Mouse (Mus musculus): ENCODE measurements around the gene Slc35e1. TPM values are rescaled to one million over a fixed set of nuclear protein-coding genes. Genes with fewer than 3 reads are reported as not detected.

Gene Slc35e1
- polyA plus RNA-seq (2012; rRNA removed), result 64.1 and 108 TPM in 2 replicates

DNA sequence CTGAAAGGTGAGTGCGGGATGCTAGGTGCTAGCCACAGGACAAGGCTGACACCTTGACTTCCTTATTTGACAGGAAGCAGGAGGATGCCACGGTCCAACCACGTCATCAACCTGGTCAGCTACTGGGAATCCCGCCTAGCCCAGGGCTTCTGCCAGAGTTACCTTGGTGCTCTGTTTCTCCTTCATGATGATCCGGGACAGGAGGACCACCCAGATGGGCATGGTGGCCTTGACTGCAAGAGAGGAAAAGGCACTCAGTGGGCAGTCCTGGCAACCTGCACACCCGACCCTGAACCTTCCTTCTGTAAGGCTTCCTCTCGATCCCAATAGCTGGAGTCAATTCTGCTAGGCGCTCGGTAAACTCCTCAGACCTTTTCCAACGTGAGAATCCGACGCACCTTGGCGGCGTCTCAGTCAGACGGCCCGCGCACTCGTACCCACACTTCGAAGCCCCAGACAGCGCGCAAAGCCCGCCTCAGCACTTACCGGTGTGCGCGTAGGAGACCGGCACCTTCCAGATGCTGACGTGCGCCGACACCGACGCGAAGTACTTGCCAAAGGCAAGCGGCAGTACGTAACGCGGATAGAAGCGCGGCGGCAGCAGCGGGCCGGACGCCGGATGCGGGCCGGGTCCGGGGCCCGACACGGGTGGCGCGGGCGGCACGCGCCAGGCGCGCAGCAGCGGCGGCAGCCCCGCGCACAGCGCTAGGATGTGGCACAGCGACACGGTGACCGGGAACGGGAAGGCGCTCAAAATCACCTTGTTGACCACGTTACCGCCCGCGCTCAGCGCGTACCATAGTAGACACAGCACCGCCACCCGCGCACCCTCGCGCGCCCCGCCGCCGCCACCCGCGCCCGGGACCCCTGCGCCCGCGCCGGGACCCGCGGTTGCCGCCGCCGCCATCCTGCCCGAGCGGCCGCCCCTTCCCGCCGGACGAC is at the start of gene Slc35e1:
Gene Slc35e1 (minus strand): TSS at position 935 of the 942 bp plus-strand sequence.
- under 1% methylated on average over 94 of the region's 98 CpGs for WGBS
- DNase-seq (ENCODE audit: low read depth, low spot score), result no peak

DNA sequence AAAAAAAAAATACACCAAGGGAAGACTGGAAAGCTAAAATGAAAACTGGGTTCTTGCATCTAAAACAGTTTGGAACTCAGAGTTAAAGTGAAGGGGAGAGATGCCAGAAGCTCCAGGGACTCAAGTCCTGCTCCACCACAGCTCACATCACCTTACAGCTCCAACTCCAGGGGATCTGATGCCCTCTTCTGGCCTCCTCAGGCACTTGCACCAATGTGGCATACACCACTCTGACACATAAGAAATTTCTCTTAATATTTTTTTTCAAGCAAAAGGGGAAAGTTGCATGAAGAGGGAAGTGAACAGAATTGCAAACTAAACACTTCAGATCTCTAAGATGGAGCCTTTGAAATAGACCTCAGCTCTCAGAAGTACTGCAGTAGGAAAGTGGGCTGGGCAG is 46.8 kb upstream of the Slc35e1 start:
- DNase-seq (ENCODE audit: low read depth, low spot score), result no peak

DNA sequence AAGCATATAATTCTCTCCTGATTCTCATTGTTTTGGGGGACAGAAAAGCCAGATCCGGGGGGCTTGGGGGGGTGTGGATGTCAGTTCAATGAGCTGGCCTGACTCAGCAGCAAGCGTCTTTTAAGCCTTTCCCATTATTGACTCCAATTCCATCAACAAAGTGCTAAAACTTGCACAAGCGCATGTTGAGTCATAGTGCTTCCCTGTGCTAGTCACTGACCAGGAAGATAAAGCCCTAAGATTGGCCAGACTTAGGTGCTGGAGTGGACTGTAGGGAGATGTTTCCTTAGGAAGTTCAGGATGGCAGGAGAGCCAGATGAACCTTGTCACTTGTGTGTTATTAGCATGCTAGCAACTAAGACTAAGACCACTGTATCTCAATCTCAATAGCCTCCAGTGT is 42.5 kb upstream of the Slc35e1 start:
- WGBS, result 91% methylated on average over 3 of the region's 3 CpGs
- DNase-seq (ENCODE audit: low read depth, low spot score), result no peak

DNA sequence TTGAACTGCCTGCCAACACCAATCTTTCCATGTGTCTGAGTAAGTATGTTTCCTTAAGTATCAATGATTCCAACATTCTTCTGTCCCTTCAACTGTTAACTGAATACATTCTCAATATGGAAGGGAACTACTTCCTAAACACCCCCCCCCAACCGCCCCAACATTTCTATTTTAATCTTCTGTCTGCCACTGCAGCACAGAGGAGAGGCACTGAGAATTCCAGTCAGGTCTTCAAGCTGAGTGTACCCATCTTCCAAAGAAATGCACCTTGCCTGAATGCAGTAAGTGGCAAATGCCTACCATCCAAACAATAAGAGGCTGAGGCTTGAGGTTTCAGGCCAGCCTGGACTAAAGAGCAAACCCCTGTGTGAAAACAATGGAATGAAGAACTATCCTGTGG is 39.7 kb upstream of the Slc35e1 start:
- DNase-seq (ENCODE audit: low read depth, low spot score), result no peak
- 96% methylated on average over 1 of the region's 1 CpGs for WGBS

DNA sequence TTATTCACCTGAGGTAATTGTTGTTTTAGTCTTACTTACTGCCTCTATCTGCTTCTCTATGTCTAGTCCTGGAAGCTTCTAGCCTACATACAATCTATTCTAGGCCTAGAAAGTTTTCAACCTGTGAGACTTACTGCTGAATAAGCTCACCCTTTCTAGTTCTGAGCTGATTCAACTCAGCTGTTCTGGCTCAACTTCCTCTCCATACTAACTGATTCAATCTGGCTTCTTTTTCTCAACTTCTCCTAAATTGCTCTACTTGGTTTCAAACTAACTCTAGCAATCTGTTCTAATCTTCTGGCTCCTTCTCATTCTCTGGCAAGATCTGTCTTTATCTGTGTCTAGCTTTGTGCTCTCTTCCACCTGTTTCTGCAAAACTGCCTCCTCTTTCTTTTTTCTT is 29.5 kb upstream of the Slc35e1 start:
- DNase-seq (ENCODE audit: low read depth, low spot score), result no peak

DNA sequence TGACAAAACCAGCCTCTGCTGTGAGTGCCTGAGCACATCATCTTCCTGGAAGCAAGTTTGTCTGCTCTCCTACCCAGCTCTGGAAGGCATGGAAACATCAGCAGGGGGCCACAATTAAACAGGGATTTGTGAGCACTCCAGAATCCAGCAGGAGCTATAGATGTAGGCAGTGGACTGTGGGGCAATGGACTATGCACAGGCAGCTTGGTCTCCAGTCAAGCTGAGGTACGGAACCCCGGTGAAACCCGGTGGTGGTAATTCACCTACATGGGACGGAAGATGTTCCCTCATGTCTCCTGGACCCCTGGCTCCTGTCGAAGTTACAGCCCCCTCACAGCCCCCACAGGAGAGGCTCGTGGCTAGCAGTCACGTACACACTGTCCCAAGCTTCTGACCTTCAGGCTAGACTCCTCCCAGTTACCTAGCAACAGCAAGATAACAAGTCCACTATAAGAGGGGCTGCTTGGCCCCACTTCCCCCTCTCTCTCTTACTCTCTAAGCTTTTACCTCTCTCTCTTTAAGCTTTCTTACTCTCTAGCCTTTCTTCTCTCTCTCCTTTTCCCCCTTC is 25.1 kb upstream of the Slc35e1 start:
- WGBS, result 75% methylated on average over 7 of the region's 7 CpGs
- DNase-seq (ENCODE audit: low read depth, low spot score), result no peak

DNA sequence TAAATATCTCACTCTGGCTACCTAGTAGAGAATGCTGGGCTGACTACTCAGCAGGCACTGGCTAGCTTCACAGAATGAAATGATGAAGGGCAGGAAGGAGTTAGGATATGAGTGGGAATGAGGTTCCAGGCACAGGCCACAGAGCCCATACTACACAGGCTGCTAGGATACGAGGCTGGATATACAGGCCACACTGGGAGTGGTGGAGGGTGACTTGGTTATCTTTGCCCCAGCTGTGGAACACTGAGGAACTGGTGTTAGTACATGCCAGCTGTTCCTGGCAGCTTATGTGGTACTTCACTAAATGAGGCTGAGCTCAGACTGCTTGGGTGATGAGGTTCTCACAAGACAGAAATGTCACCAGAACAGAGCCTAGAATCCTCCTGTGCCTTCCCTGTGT is 20.7 kb upstream of the Slc35e1 start:
- WGBS, result 77% methylated on average over 1 of the region's 1 CpGs
- DNase-seq (ENCODE audit: low read depth, low spot score), result no peak

DNA sequence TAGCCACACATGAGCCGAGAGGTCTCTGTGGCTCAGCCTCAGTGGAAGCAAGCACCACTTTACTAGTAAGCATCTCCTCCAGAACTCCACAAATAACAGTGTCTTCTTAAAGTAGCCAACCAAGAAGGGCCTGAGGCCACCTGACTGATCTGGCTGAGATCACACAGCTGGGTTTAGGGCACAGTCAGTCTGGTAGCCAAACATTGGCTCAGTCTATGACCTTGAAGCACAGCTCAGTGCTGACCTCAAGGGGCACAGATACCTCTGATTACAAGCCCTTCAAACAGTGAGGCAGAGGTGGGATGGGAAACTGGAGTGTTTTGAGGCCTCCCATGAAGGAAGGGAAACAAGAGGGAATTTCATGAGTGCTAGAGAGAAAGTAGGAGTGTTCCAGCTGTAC is 20.2 kb upstream of the Slc35e1 start:
- 80% methylated on average over 1 of the region's 1 CpGs for WGBS
- DNase-seq (ENCODE audit: low read depth, low spot score), result no peak

DNA sequence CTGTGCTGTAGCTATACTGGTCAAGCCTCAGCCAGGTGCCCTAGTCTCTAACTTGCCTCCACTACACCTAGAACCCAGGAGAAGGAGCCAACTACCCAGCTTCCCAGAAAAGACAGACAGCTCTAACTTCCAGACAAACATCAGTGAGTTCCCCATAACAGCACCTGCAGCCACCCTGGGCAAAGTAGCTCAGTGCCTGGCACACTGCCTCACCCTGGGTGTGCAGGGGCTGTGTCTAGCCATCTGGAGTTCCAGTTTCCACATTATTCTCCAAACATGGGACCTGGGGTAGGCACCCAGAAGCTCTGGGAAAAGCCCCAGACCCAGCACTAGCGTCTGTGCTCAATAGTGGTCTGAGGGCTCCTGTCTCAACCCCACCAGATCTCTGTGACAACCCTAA is 15.1 kb upstream of the Slc35e1 start:
- no peak for DNase-seq (ENCODE audit: low read depth, low spot score)
- WGBS, result 87% methylated on average over 1 of the region's 1 CpGs

DNA sequence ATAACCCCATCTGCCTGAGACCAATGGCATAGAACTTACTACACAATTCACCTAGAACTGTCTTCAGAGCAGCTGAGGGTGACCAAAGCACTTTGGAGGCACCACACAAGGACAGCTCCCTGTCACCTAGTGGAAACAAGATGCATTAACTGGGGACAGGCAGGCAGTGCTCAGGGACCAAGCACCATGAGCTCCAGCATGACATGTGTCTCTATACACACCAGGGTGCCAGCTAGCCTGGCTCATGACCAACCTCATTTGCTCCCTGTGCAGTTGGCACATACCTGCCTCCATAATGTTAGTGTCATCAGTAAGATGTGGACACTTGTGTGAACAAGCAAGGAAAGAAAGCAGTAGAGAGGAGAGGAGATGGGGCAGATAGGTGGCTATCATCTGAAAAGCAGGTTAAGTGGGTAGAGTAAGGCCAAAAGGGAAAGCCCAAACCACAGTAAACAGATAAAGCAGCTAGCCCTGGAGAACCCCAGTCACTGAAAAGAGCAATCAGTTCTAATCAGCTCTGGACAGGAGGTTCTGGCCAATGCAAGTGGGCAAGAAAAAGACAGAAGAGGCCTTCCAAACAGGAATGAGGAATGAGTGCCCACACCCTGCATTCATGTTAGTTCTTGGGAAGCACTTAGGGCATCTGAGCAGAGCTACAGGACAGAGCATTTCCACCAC is 12.4 kb upstream of the Slc35e1 start:
- no peak for DNase-seq (ENCODE audit: low read depth, low spot score)

DNA sequence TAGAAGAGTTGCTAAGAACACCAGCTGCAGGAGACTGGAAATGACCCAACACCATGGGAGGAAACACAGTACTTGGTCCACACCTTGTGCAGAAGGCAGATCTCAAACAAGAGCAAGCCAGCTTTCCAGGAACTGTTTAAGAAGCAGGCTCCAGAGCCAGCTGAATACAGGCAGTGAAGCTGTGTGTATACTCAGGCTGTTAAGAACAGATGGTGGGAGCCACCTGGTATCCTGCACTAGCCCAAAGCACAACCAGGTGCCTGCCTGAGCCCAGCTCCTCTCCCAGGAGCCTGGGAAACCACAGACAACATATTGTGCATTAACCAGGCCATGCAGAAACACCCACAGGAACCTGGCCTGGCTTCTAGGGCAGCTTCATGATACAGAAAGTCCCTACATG is 11.7 kb upstream of the Slc35e1 start:
- DNase-seq (ENCODE audit: low read depth, low spot score), result no peak

DNA sequence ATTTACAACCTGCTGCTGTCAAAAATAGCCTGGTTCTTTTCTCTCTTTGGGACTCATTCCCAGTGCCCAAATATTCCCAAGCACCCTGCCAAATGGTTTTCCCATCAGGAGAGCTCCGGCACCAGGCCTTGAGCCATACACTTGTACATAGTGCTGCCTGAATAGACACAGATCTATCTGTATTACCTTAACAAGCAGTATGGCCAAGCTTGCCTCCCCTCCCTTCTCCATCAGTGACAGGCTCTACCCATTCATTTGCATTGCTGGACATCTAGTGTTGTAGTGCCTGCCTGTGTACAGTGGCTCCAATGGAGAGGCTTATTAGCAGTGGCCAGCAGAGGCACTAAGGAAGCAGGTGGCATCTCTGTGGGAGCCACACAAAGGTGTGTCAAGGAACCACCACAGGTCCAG is 8.1 kb upstream of the Slc35e1 start:
- DNase-seq (ENCODE audit: low read depth, low spot score), result no peak
- WGBS, result 78% methylated on average over 1 of the region's 1 CpGs

DNA sequence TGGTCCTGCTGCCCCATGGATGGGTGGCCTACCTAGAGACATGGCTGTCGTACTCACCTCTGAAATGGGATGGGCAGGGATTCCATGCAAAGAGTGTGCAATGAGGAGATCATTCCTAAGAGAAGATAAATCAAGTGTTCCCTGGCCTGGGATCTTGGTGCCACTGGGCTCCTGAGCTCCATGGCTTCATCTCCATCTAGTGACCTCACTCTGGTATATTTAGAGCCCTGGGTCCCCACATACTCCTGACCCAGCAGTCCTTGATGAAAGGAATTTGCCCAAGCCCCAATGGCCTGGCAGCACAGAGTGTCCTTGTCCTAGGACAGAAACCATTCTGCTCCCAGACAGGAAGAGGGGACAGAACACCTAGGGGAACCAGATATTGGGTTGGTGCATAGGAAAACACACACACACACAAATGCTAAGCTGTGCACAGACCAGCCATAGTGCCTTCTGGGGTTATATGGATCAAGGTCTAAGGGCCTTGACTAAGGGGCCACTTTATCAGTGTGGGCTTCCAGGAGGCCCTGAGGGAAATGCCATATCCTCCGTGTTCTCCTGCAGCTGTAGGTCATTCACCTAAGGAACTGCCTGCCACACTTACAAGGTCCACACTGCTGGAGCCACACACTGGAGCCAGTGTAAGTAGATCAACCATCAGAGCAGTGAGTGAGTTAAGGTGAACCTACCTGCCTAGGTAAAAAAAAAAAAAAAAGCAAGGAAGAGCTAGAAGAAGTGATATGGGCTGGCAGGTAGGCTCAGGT is 7.3 kb upstream of the Slc35e1 start:
- DNase-seq (ENCODE audit: low read depth, low spot score), result no peak
- 78% methylated on average over 2 of the region's 2 CpGs for WGBS

DNA sequence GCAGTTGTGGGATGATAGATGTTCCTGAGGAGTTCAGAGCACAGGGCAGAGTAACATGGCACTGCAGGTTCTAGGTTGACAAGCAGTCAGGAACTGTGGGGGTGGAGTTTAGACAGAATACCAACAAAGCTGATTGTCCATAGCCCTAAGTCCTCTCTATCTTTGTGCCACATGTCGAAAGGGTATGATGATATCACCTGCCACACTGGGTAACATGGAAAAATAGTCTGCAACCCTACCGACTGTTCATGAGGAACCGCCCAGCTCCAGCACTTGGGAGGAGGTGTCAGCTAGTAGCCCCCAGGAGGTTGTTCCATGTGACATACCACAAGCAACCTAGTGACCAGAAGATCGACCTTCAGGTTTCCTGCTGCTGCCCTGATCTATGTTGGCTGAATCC is 6.1 kb upstream of the Slc35e1 start:
- WGBS, result 83% methylated on average over 4 of the region's 4 CpGs

DNA sequence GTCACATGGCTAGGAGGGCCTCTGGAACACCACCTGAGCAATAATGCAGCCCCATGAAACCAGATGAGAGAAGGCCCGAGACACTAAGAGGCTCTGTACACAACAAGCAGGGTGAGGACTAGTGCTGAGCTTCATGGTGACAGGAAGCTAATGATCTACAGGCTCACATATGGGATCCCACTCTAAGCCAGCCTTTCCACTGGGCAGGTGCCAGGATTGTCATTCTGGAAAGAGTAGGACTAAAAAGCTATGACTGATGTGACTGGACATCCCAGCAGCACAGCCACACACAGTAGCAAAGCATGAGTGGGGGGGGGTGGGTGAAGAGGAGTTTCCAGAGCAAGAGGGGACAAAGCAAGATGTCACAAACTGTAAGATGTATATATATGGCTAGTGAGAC is 5.5 kb upstream of the Slc35e1 start:
- no peak for DNase-seq (ENCODE audit: low read depth, low spot score)
- 56% methylated on average over 1 of the region's 1 CpGs for WGBS

More for the DNA sequence above, 6.1 kb upstream of the Slc35e1 start:
- DNase-seq (ENCODE audit: low read depth, low spot score), result no peak

DNA sequence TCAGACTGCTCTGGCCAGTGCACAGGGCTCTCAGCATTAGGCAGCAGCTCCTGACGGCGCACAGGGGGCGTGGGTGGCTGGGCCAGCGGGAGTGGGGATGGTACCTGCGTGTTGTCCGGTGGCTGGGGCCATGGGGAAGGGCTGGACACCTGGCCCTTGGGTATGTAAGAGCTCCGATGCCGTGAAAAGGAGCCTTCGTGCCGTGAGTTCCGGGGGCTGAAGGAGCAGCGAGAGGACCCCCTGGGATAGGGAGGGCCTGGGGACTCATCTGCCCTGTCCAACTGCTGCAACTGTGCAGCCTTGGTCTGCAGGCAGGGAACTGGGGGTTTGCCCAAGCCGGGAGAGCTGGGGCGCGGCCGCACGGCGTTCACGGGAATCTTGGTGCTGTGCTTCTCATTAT is 3.8 kb upstream of the Slc35e1 start:
- WGBS, result 90% methylated on average over 19 of the region's 19 CpGs
- no peak for DNase-seq (ENCODE audit: low read depth, low spot score)

DNA sequence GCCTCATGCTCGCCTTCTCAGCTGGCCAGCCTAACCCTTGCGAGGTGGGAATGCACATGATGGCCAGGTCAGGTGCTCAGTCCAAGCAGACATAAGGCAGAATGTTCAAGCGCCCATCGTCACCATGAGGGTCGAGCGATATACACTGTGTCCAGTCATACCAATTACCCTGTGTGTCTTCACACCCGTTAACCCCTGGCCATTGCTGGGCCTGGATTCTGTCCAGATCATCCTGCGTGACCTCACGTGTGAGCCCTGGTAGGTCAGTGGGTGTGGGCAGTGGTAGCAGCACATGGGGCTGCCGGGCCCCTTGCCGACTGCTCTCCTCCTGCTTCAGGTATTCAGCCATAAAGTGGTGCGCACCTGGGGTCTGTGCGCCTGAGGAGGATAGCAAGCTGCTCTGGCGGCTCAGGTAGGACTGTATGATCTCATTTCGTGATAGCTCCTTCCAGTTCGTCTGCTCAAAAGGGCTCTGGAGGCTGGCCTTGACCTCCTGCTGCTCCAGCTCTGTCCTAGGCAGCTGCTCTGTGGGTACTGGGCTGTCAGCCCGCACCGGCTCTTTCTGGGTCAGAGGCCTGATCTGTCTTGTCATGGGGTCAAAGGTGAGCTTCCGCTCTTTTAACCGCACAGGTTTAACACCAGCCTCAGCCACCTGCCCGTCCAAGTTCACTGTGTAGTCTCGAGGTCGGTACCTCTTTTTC is 3.1 kb upstream of the Slc35e1 start:
- DNase-seq (ENCODE audit: low read depth, low spot score), result no peak
- 86% methylated on average over 23 of the region's 23 CpGs for WGBS

DNA sequence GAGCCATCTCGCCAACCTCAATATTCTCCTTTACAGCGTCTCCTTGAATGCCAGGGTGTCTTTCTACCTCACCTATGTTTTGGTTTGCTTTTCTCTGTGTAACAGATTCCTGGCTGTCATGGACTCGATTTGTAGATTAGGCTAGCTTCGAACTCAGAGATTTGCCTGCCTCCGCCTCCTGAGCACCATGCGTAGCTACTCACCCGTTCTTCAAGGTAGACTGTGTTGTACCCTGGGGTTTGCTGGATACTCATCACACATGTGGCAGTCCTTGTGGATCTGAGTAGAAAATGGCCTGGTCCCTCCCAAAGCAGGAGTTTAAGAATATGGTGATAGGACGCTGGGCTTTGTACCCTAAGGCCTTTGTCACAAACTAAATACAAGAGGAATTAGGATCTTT is 967 bp upstream of the Slc35e1 start:
- 6% methylated on average over 8 of the region's 8 CpGs for WGBS
- no peak for DNase-seq (ENCODE audit: low read depth, low spot score)

DNA sequence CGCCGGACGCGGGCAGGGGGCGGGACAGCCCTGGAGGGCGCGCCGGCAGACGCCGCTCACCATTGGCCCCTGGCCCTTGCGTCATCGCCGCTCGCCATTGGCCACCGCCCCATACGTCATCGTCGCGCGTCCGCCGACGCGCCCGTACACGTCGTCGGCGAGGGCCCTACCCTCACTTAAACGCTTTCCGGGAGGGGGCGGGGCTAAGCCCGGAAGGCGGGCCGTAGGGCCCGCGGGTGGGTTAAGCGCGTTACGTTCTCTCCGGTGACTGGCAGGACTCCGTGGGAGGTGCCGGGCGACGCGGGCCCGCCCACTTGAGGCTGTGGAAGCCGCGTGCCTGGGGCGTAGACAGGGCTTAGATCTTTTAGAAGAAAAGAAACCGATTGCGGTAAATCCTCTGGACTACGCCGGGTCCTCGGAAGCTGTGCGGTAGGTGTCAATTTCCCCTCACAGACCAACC is 238 bp upstream of the Slc35e1 start:
- peak; percentile 91 for DNase-seq (ENCODE audit: low read depth, low spot score)
- under 1% methylated on average over 56 of the region's 56 CpGs for WGBS

DNA sequence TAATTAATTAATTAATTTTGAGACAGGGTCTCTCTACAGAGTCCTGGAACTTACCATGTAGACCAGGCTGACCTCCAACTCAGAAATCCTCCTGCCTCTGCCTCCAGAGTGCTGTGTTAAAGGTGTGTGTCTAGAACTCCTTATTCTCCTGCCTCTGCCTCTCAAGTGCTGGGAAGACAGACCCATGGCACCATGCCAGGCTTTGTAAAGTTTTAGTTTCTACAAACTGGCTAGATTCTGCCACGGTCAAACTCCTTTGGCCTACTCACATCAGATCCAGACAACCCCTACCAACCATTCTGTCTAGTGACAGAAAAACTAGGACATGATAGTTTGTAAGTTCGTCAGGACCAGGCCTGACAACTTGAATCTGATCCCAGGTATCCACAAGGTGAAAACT is 1.4 kb downstream of the Slc35e1 start:
- no peak for DNase-seq (ENCODE audit: low read depth, low spot score)
- 50% methylated on average over 2 of the region's 2 CpGs for WGBS
